Mouse (Mus musculus): ENCODE results near the gene Abhd12b. TPM values are rescaled to one million over a fixed set of nuclear protein-coding genes. Genes with fewer than 3 reads are reported as not detected.
A peak's percentile ranks its signal among the peaks of the same experiment; 100 is the strongest.

The Abhd12b gene
- polyA plus RNA-seq (2012; rRNA removed) = 0.01 and 0.03 TPM in 2 replicates

- DNase-seq (ENCODE audit: low spot score) = no peak
Measured at GRCm38 (mm10) chr12:70153842-70154241, at the start of gene Abhd12b. Abhd12b (plus strand) TSS chr12:70154142.

GRCm38 (mm10) chr12:70104199-70104598 is 49.7 kb upstream of the Abhd12b start:
- DNase-seq (ENCODE audit: low spot score) = no peak

GRCm38 (mm10) chr12:70104776-70105420 is 49.0 kb upstream of the Abhd12b start:
- DNase-seq (ENCODE audit: low spot score) = no peak

DNA sequence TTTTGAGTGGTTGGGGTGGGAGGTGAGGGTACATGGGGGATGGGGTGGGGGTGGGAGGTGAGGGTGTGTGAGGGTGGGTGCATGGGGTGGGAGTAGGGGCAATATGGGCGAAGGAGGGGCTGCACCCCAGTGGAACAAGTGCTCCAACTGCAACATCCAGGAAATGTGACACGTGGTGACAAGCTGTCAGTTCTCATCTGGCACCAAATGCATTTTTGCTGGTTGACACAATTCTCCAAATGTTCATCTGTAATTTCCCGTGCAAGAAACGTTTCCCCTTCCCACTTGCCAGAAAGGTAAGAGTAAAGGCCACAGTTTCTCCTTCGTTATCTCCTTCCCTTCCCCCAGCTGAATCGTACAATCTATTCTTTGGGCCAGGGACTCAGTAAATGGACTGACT is 48.1 kb upstream of the Abhd12b start:
- no peak for DNase-seq (ENCODE audit: low spot score)

- no peak for DNase-seq (ENCODE audit: low spot score)
Measured at GRCm38 (mm10) chr12:70106508-70106907, 47.4 kb upstream of the Abhd12b start.

DNA sequence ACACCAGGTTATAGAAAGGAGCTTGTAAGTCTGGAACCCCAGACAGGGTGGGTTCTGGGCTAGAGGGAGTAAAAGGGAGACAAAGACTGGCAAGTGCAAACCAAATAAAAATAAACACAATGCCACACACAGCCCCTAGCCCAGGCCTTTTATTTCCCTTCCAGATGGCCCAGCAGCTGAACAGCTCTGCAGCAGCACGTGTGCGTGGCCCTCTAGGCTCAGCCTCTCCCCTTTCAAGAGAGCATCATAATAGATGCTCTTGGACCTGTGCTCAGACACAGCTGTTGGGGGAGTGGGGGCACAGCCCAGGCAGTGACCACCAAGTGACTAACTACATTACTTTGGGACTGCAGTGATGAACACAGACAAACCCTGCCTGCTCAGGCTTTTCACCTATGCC is 45.8 kb upstream of the Abhd12b start:
- no peak for DNase-seq (ENCODE audit: low spot score)

DNA sequence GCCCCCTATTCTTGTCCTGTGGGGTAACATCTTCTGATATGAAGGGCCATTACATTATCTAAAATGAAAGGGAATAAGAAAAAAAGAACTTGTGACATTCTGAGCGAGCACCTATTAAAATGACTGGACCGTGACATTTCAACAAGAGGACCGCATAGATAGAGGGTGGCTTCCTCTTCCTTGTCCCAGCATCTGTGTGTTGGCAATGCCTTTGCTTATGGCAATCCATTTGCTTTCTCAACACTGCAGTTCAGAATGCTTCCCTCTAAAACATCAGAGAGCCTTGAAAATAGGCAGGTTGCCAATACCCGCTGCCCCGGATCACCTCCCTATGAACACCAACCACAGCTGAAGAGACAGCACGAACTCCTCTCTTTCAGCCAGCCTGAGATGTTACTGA is 44.0 kb upstream of the Abhd12b start:
- DNase-seq (ENCODE audit: low spot score) = no peak

- no peak for DNase-seq (ENCODE audit: low spot score)
Measured at GRCm38 (mm10) chr12:70110375-70111116, 43.4 kb upstream of the Abhd12b start.

GRCm38 (mm10) chr12:70111117-70111366 is 42.9 kb upstream of the Abhd12b start:
- DNase-seq (ENCODE audit: low spot score) = peak; percentile 56

DNA sequence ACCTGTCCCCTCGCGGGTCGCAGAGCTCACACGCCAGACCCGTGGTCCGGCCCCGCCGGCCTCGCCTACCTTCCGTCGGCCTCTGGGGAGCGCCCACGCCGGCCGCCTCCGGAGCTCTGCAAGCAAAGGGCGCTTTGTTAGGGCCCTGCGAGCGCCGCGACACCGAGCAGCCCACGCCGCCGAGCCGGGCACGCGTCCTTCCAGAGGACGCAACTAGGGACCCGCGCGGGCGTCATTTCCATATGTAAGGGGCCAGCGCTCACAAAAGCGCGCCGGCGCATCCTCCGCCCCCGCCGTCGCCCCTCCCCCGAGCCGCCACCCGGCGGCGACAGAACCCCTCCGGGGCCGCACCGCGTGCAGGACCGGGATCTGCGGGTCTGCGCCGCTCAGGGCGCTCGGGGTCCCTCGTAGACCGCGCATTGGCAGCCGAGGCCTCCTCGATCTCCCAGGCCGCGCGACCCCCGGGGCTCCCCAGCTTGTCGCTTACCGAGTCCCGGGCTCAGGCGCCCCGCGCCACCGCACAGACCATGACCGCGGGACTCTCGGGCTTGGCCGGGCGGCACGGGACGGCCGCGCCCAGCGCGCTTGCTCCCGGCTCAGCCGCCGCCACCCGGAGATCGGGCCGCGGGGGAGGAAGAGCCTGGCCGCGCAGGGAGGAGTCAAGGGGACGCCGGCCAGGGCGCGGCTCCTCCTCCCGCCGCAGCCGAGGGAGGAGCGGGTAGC is 42.4 kb upstream of the Abhd12b start:
- peak; percentile 81 for DNase-seq (ENCODE audit: low spot score)

DNA sequence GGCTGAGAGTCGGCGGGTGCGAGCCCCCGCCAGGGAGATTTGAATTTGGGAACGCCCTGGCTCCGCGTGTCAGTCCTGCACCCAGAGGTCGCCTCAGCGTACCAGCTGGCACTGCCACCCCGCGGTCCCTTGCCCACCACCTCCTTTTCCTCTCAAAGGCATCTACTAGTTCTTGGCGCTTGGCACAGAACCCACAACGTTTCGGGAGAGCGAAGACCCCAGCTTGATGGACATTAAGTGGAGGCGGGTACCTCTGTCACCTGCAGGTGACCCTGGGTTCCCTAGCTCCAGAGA is 41.9 kb upstream of the Abhd12b start:
- no peak for DNase-seq (ENCODE audit: low spot score)

GRCm38 (mm10) chr12:70113351-70113750 is 40.6 kb upstream of the Abhd12b start, which contains the start of gene Nin:
Nin (minus strand) TSS chr12:70113717.
- DNase-seq (ENCODE audit: low spot score) = no peak

GRCm38 (mm10) chr12:70117146-70117545 is 36.8 kb upstream of the Abhd12b start:
- no peak for DNase-seq (ENCODE audit: low spot score)

- no peak for DNase-seq (ENCODE audit: low spot score)
Measured at GRCm38 (mm10) chr12:70118721-70119345, 35.1 kb upstream of the Abhd12b start.

DNA sequence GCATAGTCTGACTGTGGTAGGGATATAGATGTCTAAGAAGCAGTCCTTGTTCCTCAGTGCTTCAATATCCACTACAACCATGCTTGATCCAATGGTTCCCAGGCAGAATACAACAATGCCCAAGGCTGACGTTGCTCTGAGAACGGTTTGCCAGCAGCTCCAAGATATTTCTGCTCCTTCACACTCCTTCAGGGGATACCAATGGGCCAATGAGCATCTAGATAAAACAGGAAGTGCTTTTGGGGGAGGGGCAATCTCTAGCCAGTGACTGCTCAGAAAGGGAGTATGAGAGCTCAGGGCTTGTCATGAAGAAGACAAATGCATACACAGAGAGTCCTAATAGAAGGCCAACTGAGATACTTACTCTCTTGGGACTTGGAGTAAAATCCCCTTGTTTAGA is 34.4 kb upstream of the Abhd12b start:
- DNase-seq (ENCODE audit: low spot score) = no peak

- no peak for DNase-seq (ENCODE audit: low spot score)
Measured at GRCm38 (mm10) chr12:70126626-70127025, 27.3 kb upstream of the Abhd12b start.

DNA sequence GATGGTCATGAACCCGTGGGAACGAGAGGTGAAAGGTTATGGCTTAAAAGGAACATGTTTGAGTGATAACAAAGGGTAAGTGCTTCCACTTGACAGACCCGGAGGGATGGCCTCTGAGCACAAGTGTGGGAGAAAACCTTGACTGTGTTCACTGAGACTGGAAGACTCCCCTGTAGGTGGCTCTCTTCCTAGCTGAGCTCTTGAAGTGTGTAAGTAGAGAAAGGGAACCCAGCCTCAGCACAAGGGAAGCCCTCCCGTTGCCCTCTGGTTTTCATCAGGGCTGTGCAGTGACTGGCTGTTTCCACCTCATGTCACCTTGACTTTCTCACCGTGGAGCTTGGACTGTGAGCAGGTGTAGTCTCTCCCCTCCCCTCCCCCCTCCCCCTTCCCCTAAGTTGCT is 24.8 kb upstream of the Abhd12b start:
- no peak for DNase-seq (ENCODE audit: low spot score)

DNA sequence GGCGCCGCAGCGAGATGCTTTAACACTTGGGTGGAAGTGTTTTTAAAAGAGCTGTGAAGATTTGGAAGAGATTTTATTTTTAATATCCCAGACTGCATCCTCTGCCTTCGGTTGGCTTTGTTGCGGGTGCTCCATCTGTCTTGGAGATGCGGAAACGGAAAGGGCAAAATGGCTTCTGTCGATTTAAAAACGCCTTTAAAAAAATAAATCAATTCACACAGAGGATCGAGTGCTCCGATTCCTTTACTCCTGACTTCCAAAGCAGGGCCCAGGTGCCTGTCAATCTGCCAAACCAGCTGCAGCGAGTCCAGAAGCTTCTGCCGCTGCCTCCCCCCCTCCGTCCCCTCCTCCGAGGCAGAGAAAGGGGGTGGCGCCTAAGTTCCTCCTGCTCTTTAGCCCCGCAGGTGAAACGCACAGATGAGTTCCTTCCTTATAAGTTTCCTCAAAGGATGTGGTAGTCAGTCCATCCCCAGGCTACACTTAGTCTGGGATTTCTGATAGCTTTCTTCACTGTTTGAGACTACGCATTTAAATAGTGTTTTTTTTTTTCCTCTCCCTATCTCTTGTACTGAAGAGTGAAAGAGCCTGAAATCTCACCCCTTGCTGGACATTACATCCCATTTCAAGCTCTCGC is 22.8 kb upstream of the Abhd12b start:
- DNase-seq (ENCODE audit: low spot score) = no peak

GRCm38 (mm10) chr12:70134627-70135235 is 19.2 kb upstream of the Abhd12b start:
- DNase-seq (ENCODE audit: low spot score) = no peak

DNA sequence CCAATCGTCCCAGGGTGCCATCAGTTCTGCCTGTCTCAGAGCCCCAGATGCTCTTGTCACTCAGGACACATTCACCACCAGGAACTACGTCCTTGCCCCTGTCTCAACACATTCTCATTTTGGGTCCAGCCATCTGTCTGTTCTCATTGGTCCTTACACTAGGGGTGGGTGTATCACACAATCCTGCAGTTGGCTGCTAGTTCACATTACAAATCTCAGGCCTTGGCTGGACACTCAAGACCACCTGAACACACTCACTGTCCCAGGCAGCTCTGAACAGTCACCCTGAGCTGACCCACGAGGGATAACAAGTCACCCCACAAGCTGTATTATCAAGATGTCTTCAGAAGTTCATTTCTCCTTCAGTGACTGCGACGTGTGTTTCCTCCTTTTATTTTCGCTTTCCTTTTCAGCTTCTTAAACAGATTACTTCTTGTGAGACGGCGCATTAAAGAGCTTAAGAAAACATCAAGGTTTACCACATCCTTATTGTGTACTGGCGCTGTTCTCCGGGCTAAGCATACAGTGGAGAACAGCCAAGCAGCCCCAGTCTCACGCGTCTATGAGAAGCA is 17.7 kb upstream of the Abhd12b start:
- no peak for DNase-seq (ENCODE audit: low spot score)

- no peak for DNase-seq (ENCODE audit: low spot score)
Measured at GRCm38 (mm10) chr12:70137095-70137494, 16.8 kb upstream of the Abhd12b start.

- DNase-seq (ENCODE audit: low spot score) = no peak
Measured at GRCm38 (mm10) chr12:70137626-70138025, 16.3 kb upstream of the Abhd12b start.

All from urinary bladder, adult 2 months (tissue).